Mouse (Mus musculus): ENCODE data around the gene Postn. TPM values are rescaled to one million over a fixed set of nuclear protein-coding genes. Genes with fewer than 3 reads are reported as not detected.
A peak's percentile ranks its signal among the peaks of the same experiment; 100 is the strongest.

Postn gene
- polyA plus RNA-seq, 1 experiment from 2014 or later, result 102 TPM

- Histone ChIP-seq H3K9me3 (no peaks in the 10 kb centered on the region), H3K4me1 (no peaks in the 10 kb centered on the region), H3K27ac (peak overlapping the region; percentile 22; the same call in 1 of the 2 replicates), H3K36me3 (no peaks in the 10 kb centered on the region), H3K27me3 (ENCODE audit: insufficient read depth, poor library complexity, severe bottlenecking) (no peaks in the 10 kb centered on the region), H3K4me3 (no peak overlapping the region)
- DNase-seq (ENCODE audit: low spot score), result no peak
- 60% methylated on average over 4 of the region's 4 CpGs for WGBS
Observed at GRCm38 (mm10) chr3:54424146-54424545, 63.2 kb downstream of the Postn start.

- H3K4me3 ChIP-seq, result no peak overlapping the region
- no peak for DNase-seq (ENCODE audit: low spot score)
- H3K4me1 ChIP-seq, result no peaks in the 10 kb centered on the region
- H3K27me3 ChIP-seq (ENCODE audit: insufficient read depth, poor library complexity, severe bottlenecking), result no peaks in the 10 kb centered on the region
- no peaks in the 10 kb centered on the region for H3K36me3 ChIP-seq
- no peak overlapping the region for H3K27ac ChIP-seq
- no peaks in the 10 kb centered on the region for H3K9me3 ChIP-seq
- 62% methylated on average over 4 of the region's 4 CpGs for WGBS
Observed at GRCm38 (mm10) chr3:54431663-54432062, 70.8 kb downstream of the Postn start.

GRCm38 (mm10) chr3:54432167-54432566 is 71.3 kb downstream of the Postn start:
- Histone ChIP-seq H3K27ac (no peak overlapping the region), H3K27me3 (ENCODE audit: insufficient read depth, poor library complexity, severe bottlenecking) (no peaks in the 10 kb centered on the region), H3K4me1 (no peaks in the 10 kb centered on the region), H3K9me3 (no peaks in the 10 kb centered on the region), H3K4me3 (no peak overlapping the region), H3K36me3 (no peaks in the 10 kb centered on the region)
- WGBS, result 57% methylated on average over 6 of the region's 6 CpGs
- DNase-seq (ENCODE audit: low spot score), result no peak

- no peaks in the 10 kb centered on the region for H3K36me3 ChIP-seq
- 66% methylated on average over 4 of the region's 4 CpGs for WGBS
- H3K4me3 ChIP-seq, result no peak overlapping the region
- no peak for DNase-seq (ENCODE audit: low spot score)
- no peaks in the 10 kb centered on the region for H3K9me3 ChIP-seq
- no peaks in the 10 kb centered on the region for H3K4me1 ChIP-seq
- no peak overlapping the region for H3K27ac ChIP-seq
- no peaks in the 10 kb centered on the region for H3K27me3 ChIP-seq (ENCODE audit: insufficient read depth, poor library complexity, severe bottlenecking)
Observed at GRCm38 (mm10) chr3:54432605-54433004, 71.7 kb downstream of the Postn start.

- no peak for DNase-seq (ENCODE audit: low spot score)
- Histone ChIP-seq H3K4me1 (no peaks in the 10 kb centered on the region), H3K36me3 (no peaks in the 10 kb centered on the region), H3K9me3 (no peaks in the 10 kb centered on the region), H3K27ac (no peak overlapping the region), H3K4me3 (no peak overlapping the region), H3K27me3 (ENCODE audit: insufficient read depth, poor library complexity, severe bottlenecking) (no peaks in the 10 kb centered on the region)
- WGBS, result 87% methylated on average over 6 of the region's 6 CpGs
Observed at GRCm38 (mm10) chr3:54434571-54434970, 73.7 kb downstream of the Postn start.

GRCm38 (mm10) chr3:54436373-54436964 is 75.6 kb downstream of the Postn start:
- H3K27ac ChIP-seq, result no peak overlapping the region
- H3K36me3 ChIP-seq, result no peaks in the 10 kb centered on the region
- no peak for DNase-seq (ENCODE audit: low spot score)
- no peaks in the 10 kb centered on the region for H3K27me3 ChIP-seq (ENCODE audit: insufficient read depth, poor library complexity, severe bottlenecking)
- H3K9me3 ChIP-seq, result no peaks in the 10 kb centered on the region
- no peaks in the 10 kb centered on the region for H3K4me1 ChIP-seq
- WGBS, result 74% methylated on average over 1 of the region's 1 CpGs
- H3K4me3 ChIP-seq, result no peak overlapping the region

Other genes starting within 250 kb of the Postn start
- gene Trpc4, start 205.1 kb upstream of the Postn start, polyA plus RNA-seq (2016; fragmentation: Nextera tagmentation; extraction: Ambion mirVana), result 0.10 and 0.29 TPM in 2 replicates